In genomic region chr11:105700528-105700927, GRCm38 (mm10) we compare ENCODE assay signal across 22 mouse cellular contexts.
DNase-seq lines count a peak whose midpoint lies in the region; ATAC-seq lines count a peak whose summit lies in the region.
"Had no signal": no experiment of that assay in that cellular context is flagged by ENCODE, and none has a peak within 500 bp of the region (broad histone marks: within the 10 kb centered on the region; RNA-seq: fewer than 3 reads in every experiment).

No protein-coding gene starts in this region.

- no peaks in the 10 kb centered on the region for H3K27me3 ChIP-seq in intestine, embryonic 15.5 days (replicated peaks)
- H3K27me3 ChIP-seq: CH12.LX, Patski had no signal

- no peaks in the 10 kb centered on the region for H3K4me1 ChIP-seq in intestine, embryonic 15.5 days (replicated peaks)

- WGBS in intestine, embryonic 15.5 days: 59% methylated on average over 3 of the region's 3 CpGs

- no peak overlapping the region for H3K9ac ChIP-seq in intestine, embryonic 15.5 days

- H3K27ac ChIP-seq in intestine, embryonic 15.5 days: no peak overlapping the region

- ATAC-seq in frontal cortex, adult (ENCODE audit: low TSS enrichment): peak; percentile 93
- no peak for ATAC-seq in erythroid progenitor cell, adult 5-6 weeks (replicated peaks; ENCODE audit: low FRiP score, poor library complexity, severe bottlenecking)
- ATAC-seq in intestine, embryonic 15.5 days: no peak
- ATAC-seq: activated CD4-positive, CD25-positive, alpha-beta regulatory T cell, adult 4 months; CD4-positive, CD25-positive, alpha-beta regulatory T cell, adult 4 months; Patski had no signal

- no peaks in the 10 kb centered on the region for H3K36me3 ChIP-seq in intestine, embryonic 15.5 days
- H3K36me3 ChIP-seq: G1E had no signal

- H3K4me3 ChIP-seq in intestine, embryonic 15.5 days (replicated peaks): no peak overlapping the region

- no peak overlapping the region for H3K4me2 ChIP-seq in intestine, embryonic 15.5 days (replicated peaks)

- H3K9me3 ChIP-seq in intestine, embryonic 15.5 days: no peaks in the 10 kb centered on the region
- H3K9me3 ChIP-seq: G1E had no signal

- no peak for DNase-seq in frontal cortex, postnatal 36 days (ENCODE audit: low spot score in 2 of 2)
- DNase-seq in brain, adult 2 months (ENCODE audit: low read depth, low spot score): peak; percentile 35
- DNase-seq in telencephalon, adult 2 months (ENCODE audit: low read depth, low spot score): peak; percentile 10
- DNase-seq: adrenal gland, adult 2 months; adrenal gland, adult 8-10 months; adrenal gland, postnatal 10 days; adrenal gland, postnatal 14 days; adrenal gland, postnatal 25 days; adrenal gland, postnatal 36 days; B cell, adult 2 months; cerebellum, adult 11 months; cerebellum, adult 11-12 months; cerebellum, adult 18-20 months; cerebellum, adult 2 months had no signal

Comparison
In these comparisons a context has a peak if more than half of its experiments do, and no peak if none do; other contexts are left out.
1. DNase-seq: peak in brain, adult 2 months (single experiment) and telencephalon, adult 2 months (single experiment); none in frontal cortex, postnatal 36 days (0 of 2).